Mouse (Mus musculus) MEL (cell line): Measurements from ENCODE around the gene Neu1. TPM values are rescaled to one million over a fixed set of nuclear protein-coding genes. Genes with fewer than 3 reads are reported as not detected.

Experiments
- DNase-seq: peaks from one replicate; pipeline ENCODE4 v3.0.0; 2011; ENCODE audit warnings: low read depth, low spot score
- H3K27ac ChIP-seq: 2 replicates; pipeline ENCODE4 v1.5.1; 2012; ENCODE audit warnings: low read depth, mild to moderate bottlenecking, control low read depth, low read length, moderate library complexity; ENCODE audit not compliant: control insufficient read depth
- H3K27me3 ChIP-seq, 2 experiments: fragments of 150-350 bp in 1 of 2; sonication (generic) in 1 of 2; 2 replicates each; pipeline ENCODE4 v1.6.1; 2012; ENCODE audit warnings: low read length in 2 of 2, mild to moderate bottlenecking in 2 of 2, improper control_type of control experiment in 1 of 2, moderate library complexity in 1 of 2; ENCODE audit not compliant: insufficient read depth in 2 of 2, control insufficient read depth in 1 of 2
- H3K36me3 ChIP-seq, 2 experiments: 2 replicates each; pipeline ENCODE4 v1.6.1; 2012 to 2014; ENCODE audit warnings: low read length in 2 of 2, improper control_type of control experiment in 1 of 2, inconsistent platforms in 1 of 2, mild to moderate bottlenecking in 1 of 2; ENCODE audit not compliant: insufficient read depth in 2 of 2, control insufficient read depth in 1 of 2
- H3K4me1 ChIP-seq, 2 experiments: fragments of 150-350 bp in 1 of 2; sonication (generic) in 1 of 2; 2 replicates each; pipeline ENCODE4 v1.6.1; 2012; ENCODE audit warnings: low read length in 2 of 2, improper control_type of control experiment in 1 of 2, mild to moderate bottlenecking in 1 of 2; ENCODE audit not compliant: insufficient read depth in 2 of 2, control insufficient read depth in 1 of 2
- H3K4me3 ChIP-seq, 2 experiments: fragments of 150-350 bp in 1 of 2; sonication (generic) in 1 of 2; 2 replicates each; pipeline ENCODE4 v1.5.1; 2012; ENCODE audit warnings: low read depth in 2 of 2, low read length in 2 of 2, mild to moderate bottlenecking in 2 of 2, moderate library complexity in 2 of 2, control low read depth in 1 of 2, improper control_type of control experiment in 1 of 2; ENCODE audit not compliant: control insufficient read depth in 1 of 2, insufficient read depth in 1 of 2
- H3K79me2 ChIP-seq: 2 replicates; pipeline ENCODE4 v1.6.1; 2012; ENCODE audit warnings: mild to moderate bottlenecking, low read length, moderate library complexity; ENCODE audit not compliant: control insufficient read depth, poor library complexity, insufficient read depth
- H3K9ac ChIP-seq: 2 replicates; pipeline ENCODE4 v1.6.1; 2012; ENCODE audit warnings: low read depth, mild to moderate bottlenecking, control low read depth, low read length, moderate library complexity; ENCODE audit not compliant: control insufficient read depth, poor library complexity, severe bottlenecking
- H3K9me3 ChIP-seq: fragments of 150-350 bp; sonication (generic); replicated peaks from 2 replicates; pipeline ENCODE4 v1.6.1; 2012; ENCODE audit warnings: mild to moderate bottlenecking, low read length, improper control_type of control experiment, moderate library complexity; ENCODE audit not compliant: insufficient read depth
- BHLHE40 ChIP-seq: IDR thresholded peaks from 2 replicates; pipeline ENCODE4 v1.6.1; 2012; ENCODE audit warnings: low read depth, mild to moderate bottlenecking, inconsistent platforms, low read length, improper control_type of control experiment, borderline replicate concordance
- CHD1 ChIP-seq: IDR thresholded peaks from 2 replicates; pipeline ENCODE4 v1.6.1; 2012; ENCODE audit warnings: low read depth, mild to moderate bottlenecking, inconsistent platforms, low read length, improper control_type of control experiment
- CHD2 ChIP-seq: IDR thresholded peaks from 2 replicates; pipeline ENCODE4 v1.6.1; 2011; ENCODE audit warnings: low read length, improper control_type of control experiment
- CTCF ChIP-seq, 3 experiments: IDR thresholded peaks in 2 of 3; conservative IDR thresholded peaks in 1 of 3; 2 replicates each; pipeline ENCODE4 v1.5.1; 2011 to 2012; ENCODE audit warnings: low read length in 3 of 3, low read depth in 2 of 3, mild to moderate bottlenecking in 2 of 3, improper control_type of control experiment in 1 of 3, inconsistent platforms in 1 of 3, mixed read lengths in 1 of 3, moderate library complexity in 1 of 3; ENCODE audit not compliant: control insufficient read depth in 1 of 3, insufficient read depth in 1 of 3, poor library complexity in 1 of 3, severe bottlenecking in 1 of 3
- E2F4 ChIP-seq: IDR thresholded peaks from 2 replicates; pipeline ENCODE4 v1.6.1; 2011; ENCODE audit warnings: low read depth, low read length, improper control_type of control experiment, borderline replicate concordance
- ELF1 ChIP-seq: IDR thresholded peaks from 2 replicates; pipeline ENCODE4 v1.6.1; 2014; ENCODE audit warnings: low read depth, mild to moderate bottlenecking, inconsistent platforms, low read length, improper control_type of control experiment, moderate library complexity
- EP300 ChIP-seq, 2 experiments: IDR thresholded peaks; 2 replicates each; pipeline ENCODE4 v1.6.1; 2011; ENCODE audit warnings: improper control_type of control experiment in 2 of 2, low read length in 2 of 2, low read depth in 1 of 2, mild to moderate bottlenecking in 1 of 2
- ETS1 ChIP-seq: IDR thresholded peaks from 2 replicates; pipeline ENCODE4 v1.6.1; 2012; ENCODE audit warnings: low read depth, mild to moderate bottlenecking, inconsistent platforms, low read length, improper control_type of control experiment, moderate library complexity
- GABPA ChIP-seq: IDR thresholded peaks from 2 replicates; pipeline ENCODE4 v1.6.1; 2012; ENCODE audit warnings: low read depth, mild to moderate bottlenecking, inconsistent platforms, low read length, improper control_type of control experiment, moderate library complexity
- GATA1 ChIP-seq: IDR thresholded peaks from 2 replicates; pipeline ENCODE4 v1.6.1; 2011; ENCODE audit warnings: low read depth, low read length, improper control_type of control experiment
- HCFC1 ChIP-seq: IDR thresholded peaks from 2 replicates; pipeline ENCODE4 v1.6.1; 2012; ENCODE audit warnings: low read depth, mild to moderate bottlenecking, inconsistent platforms, low read length, improper control_type of control experiment, moderate library complexity
- JUND ChIP-seq: IDR thresholded peaks from 2 replicates; pipeline ENCODE4 v1.6.1; 2011; ENCODE audit warnings: low read depth, mild to moderate bottlenecking, improper control_type of control experiment, low read length
- KAT2A ChIP-seq: conservative IDR thresholded peaks from 2 replicates; pipeline ENCODE4 v1.6.1; 2012; ENCODE audit warnings: low read depth, low read length, improper control_type of control experiment, inconsistent platforms
- MAFK ChIP-seq: IDR thresholded peaks from 2 replicates; pipeline ENCODE4 v1.6.1; 2011; ENCODE audit warnings: low read depth, mild to moderate bottlenecking, low read length, improper control_type of control experiment, borderline replicate concordance
- MAX ChIP-seq: IDR thresholded peaks from 2 replicates; pipeline ENCODE4 v1.6.1; 2011; ENCODE audit warnings: low read length, improper control_type of control experiment
- MAZ ChIP-seq: IDR thresholded peaks from 2 replicates; pipeline ENCODE4 v1.6.1; 2012; ENCODE audit warnings: low read depth, mild to moderate bottlenecking, inconsistent platforms, low read length, improper control_type of control experiment
- MEF2A ChIP-seq: IDR thresholded peaks from 2 replicates; pipeline ENCODE4 v1.6.1; 2014; ENCODE audit warnings: low read depth, mild to moderate bottlenecking, inconsistent platforms, low read length, improper control_type of control experiment; ENCODE audit not compliant: poor library complexity, insufficient replicate concordance, severe bottlenecking; ENCODE audit errors: extremely low read depth
- MXI1 ChIP-seq: IDR thresholded peaks from 2 replicates; pipeline ENCODE4 v1.6.1; 2011; ENCODE audit warnings: mild to moderate bottlenecking, low read depth, low read length, improper control_type of control experiment
- MYB ChIP-seq: IDR thresholded peaks from 2 replicates; pipeline ENCODE4 v1.6.1; 2011; ENCODE audit warnings: mild to moderate bottlenecking, low read depth, low read length, improper control_type of control experiment
- MYC ChIP-seq: IDR thresholded peaks from 2 replicates; pipeline ENCODE4 v1.6.1; 2011; ENCODE audit warnings: low read depth, mild to moderate bottlenecking, low read length, improper control_type of control experiment, moderate library complexity
- NELFE ChIP-seq: IDR thresholded peaks from 2 replicates; pipeline ENCODE4 v1.6.1; 2011; ENCODE audit warnings: low read depth, low read length, improper control_type of control experiment
- NRF1 ChIP-seq: IDR thresholded peaks from 2 replicates; pipeline ENCODE4 v1.6.1; 2014; ENCODE audit warnings: low read depth, mild to moderate bottlenecking, inconsistent platforms, low read length, improper control_type of control experiment, moderate library complexity; ENCODE audit not compliant: poor library complexity, insufficient read depth, severe bottlenecking
- POLR2A ChIP-seq, 2 experiments: IDR thresholded peaks; 2 replicates each; pipeline ENCODE4 v1.6.1; 2011 to 2012; ENCODE audit warnings: low read length in 2 of 2, mild to moderate bottlenecking in 2 of 2, control low read depth in 1 of 2, improper control_type of control experiment in 1 of 2, low read depth in 1 of 2, moderate library complexity in 1 of 2; ENCODE audit not compliant: control insufficient read depth in 1 of 2, insufficient read depth in 1 of 2, poor library complexity in 1 of 2
- POLR2AphosphoS2 ChIP-seq: IDR thresholded peaks from 2 replicates; pipeline ENCODE4 v1.6.1; 2011; ENCODE audit warnings: low read length, improper control_type of control experiment
- POLR2AphosphoS5 ChIP-seq: IDR thresholded peaks from 2 replicates; pipeline ENCODE4 v1.6.1; 2012; ENCODE audit warnings: low read depth, borderline replicate concordance, mild to moderate bottlenecking, inconsistent platforms, low read length, moderate library complexity, mixed read lengths
- RAD21 ChIP-seq: IDR thresholded peaks from 2 replicates; pipeline ENCODE4 v1.6.1; 2011; ENCODE audit warnings: mild to moderate bottlenecking, low read depth, low read length, improper control_type of control experiment
- RCOR1 ChIP-seq: IDR thresholded peaks from 2 replicates; pipeline ENCODE4 v1.6.1; 2012; ENCODE audit warnings: low read depth, mild to moderate bottlenecking, inconsistent platforms, low read length, improper control_type of control experiment
- SIN3A ChIP-seq: IDR thresholded peaks from 2 replicates; pipeline ENCODE4 v1.6.1; 2012; ENCODE audit warnings: low read length, improper control_type of control experiment, inconsistent platforms
- SMC3 ChIP-seq: IDR thresholded peaks from 2 replicates; pipeline ENCODE4 v1.6.1; 2011; ENCODE audit warnings: low read depth, low read length, improper control_type of control experiment
- TAL1 ChIP-seq: IDR thresholded peaks from 2 replicates; pipeline ENCODE4 v1.6.1; 2012; ENCODE audit warnings: mild to moderate bottlenecking, inconsistent platforms, low read length, moderate library complexity, mixed read lengths
- TBP ChIP-seq: IDR thresholded peaks from 2 replicates; pipeline ENCODE4 v1.8.0; 2011; ENCODE audit warnings: low read depth, low read length, improper control_type of control experiment
- TCF12 ChIP-seq: IDR thresholded peaks from 2 replicates; pipeline ENCODE4 v1.6.1; 2014; ENCODE audit warnings: low read depth, mild to moderate bottlenecking, inconsistent platforms, low read length, improper control_type of control experiment, moderate library complexity
- USF1 ChIP-seq: IDR thresholded peaks from 2 replicates; pipeline ENCODE4 v1.6.1; 2014; ENCODE audit warnings: low read depth, mild to moderate bottlenecking, inconsistent platforms, low read length, improper control_type of control experiment, moderate library complexity
- USF2 ChIP-seq, 2 experiments: IDR thresholded peaks; 2 replicates each; pipeline ENCODE4 v1.6.1; 2011 to 2012; ENCODE audit warnings: improper control_type of control experiment in 2 of 2, low read length in 2 of 2, borderline replicate concordance in 1 of 2, inconsistent platforms in 1 of 2, low read depth in 1 of 2, mild to moderate bottlenecking in 1 of 2; ENCODE audit not compliant: insufficient read depth in 1 of 2
- ZKSCAN1 ChIP-seq: IDR thresholded peaks from 2 replicates; pipeline ENCODE4 v1.6.1; 2012; ENCODE audit warnings: low read depth, mild to moderate bottlenecking, inconsistent platforms, low read length, improper control_type of control experiment, moderate library complexity
- ZMIZ1 ChIP-seq: IDR thresholded peaks from 2 replicates; pipeline ENCODE4 v1.6.1; 2012; ENCODE audit warnings: low read depth, mild to moderate bottlenecking, inconsistent platforms, low read length, improper control_type of control experiment, moderate library complexity
- ZNF384 ChIP-seq: IDR thresholded peaks from 2 replicates; pipeline ENCODE4 v1.6.1; 2012; ENCODE audit warnings: low read depth, mild to moderate bottlenecking, inconsistent platforms, low read length, improper control_type of control experiment
- polyA plus RNA-seq, 2 experiments: library from polyadenylated mRNA; stranded (reverse) in 1 of 2; unstranded in 1 of 2; fragments of >175 nt in 1 of 2; fragments of >200 nt in 1 of 2; gene quantifications; 2 replicates each; pipeline versions ENCODE4 v1.2.1 to v1.2.4; 2012; ENCODE audit warnings: low replicate concordance in 2 of 2, low read depth in 1 of 2; ENCODE audit not compliant: insufficient read length in 2 of 2, insufficient read depth in 1 of 2, missing spikeins in 1 of 2
- total RNA-seq: library from RNA; depleted of rRNA; stranded (reverse); fragments of 300-350 nt; gene quantifications from 2 replicates; pipeline ENCODE4 v1.2.3, GENCODE M21; 2012

Neu1 gene
- total and polyA plus RNA-seq, 3 experiments = 6.5 to 7.9 TPM; not detected in 1

- no peaks in the 10 kb centered on the region for H3K27me3 ChIP-seq
- TF ChIP-seq NRF1 (no peak), MYB (peak; percentile 78), CTCF (IDR thresholded peaks at IDR 0.05 in 2 of 3, conservative IDR thresholded peaks at IDR 0.05 in 1 of 3; ENCODE audit: control insufficient read depth in 1 of 3, insufficient read depth in 1 of 3, low read depth in 2 of 3, low read length in 3 of 3, poor library complexity in 1 of 3, severe bottlenecking in 1 of 3) (no peak), E2F4 (no peak), MEF2A (no peak), SIN3A (peak; percentile 79), ETS1 (peak; percentile 46), CHD1 (no peak), USF2 (IDR thresholded peaks at IDR 0.05; ENCODE audit: borderline replicate concordance in 1 of 2, insufficient read depth in 1 of 2, low read depth in 1 of 2, low read length in 2 of 2) (no peak), TCF12 (peak; percentile 61; the same call in 1 of the 2 replicates), BHLHE40 (no peak), HCFC1 (peak; percentile 64), GABPA (no peak), POLR2A (IDR thresholded peaks at IDR 0.05; ENCODE audit: control insufficient read depth in 1 of 2, insufficient read depth in 1 of 2, low read depth in 1 of 2, low read length in 2 of 2, poor library complexity in 1 of 2) (peak in 1 of 2 experiments; percentile 39; a peak in 1 of 4 replicates), EP300 (IDR thresholded peaks at IDR 0.05; ENCODE audit: low read depth in 1 of 2, low read length in 2 of 2) (peak; percentile 72 to 88), MAFK (no peak), MYC (no peak), POLR2AphosphoS2 (no peak), TBP (no peak), MAX (no peak), ELF1 (peak; percentile 59; the same call in 1 of the 2 replicates), GATA1 (peak; percentile 81), USF1 (no peak), NELFE (no peak), POLR2AphosphoS5 (no peak), JUND (0 out of 2 replicates have a peak, but pooled peaks have one; percentile 19), ZKSCAN1 (no peak), MAZ (no peak), SMC3 (no peak), RCOR1 (peak; percentile 66), KAT2A (no peak), TAL1 (no peak), ZNF384 (peak; percentile 91), RAD21 (no peak), MXI1 (no peak), CHD2 (no peak), ZMIZ1 (no peak)
These were observed 10.4 kb downstream of the Neu1 start for GRCm38 (mm10) chr17:34941344-34942041.

More at GRCm38 (mm10) chr17:34941344-34942041, 10.4 kb downstream of the Neu1 start:
- peak; percentile 82 for DNase-seq
- H3K27ac ChIP-seq = peak overlapping the region; percentile 96
- no peaks in the 10 kb centered on the region for H3K79me2 ChIP-seq
- peak overlapping the region; percentile 45 to 54 for H3K4me3 ChIP-seq
- H3K9me3 ChIP-seq = no peaks in the 10 kb centered on the region
- H3K4me1 ChIP-seq = peaks cover 2 to 10% of the 10 kb centered on the region in 2 experiments
- H3K9ac ChIP-seq = peak overlapping the region; percentile 66
- H3K36me3 ChIP-seq = peaks cover 0 to 13% of the 10 kb centered on the region in 2 experiments; a peak in 2 of 4 replicates
